Mouse (Mus musculus): Measurements from ENCODE around the gene Gm3839. TPM values are rescaled to one million over a fixed set of nuclear protein-coding genes. Genes with fewer than 3 reads are reported as not detected.
"Not testable (repeated sequence)": the region's sequence is repeated elsewhere in the genome, so short reads cannot be mapped to it uniquely, and the experiment has no call there.

Gm3839 gene
- total RNA-seq (2017): 1.3 TPM in 1 of 2 replicates, not detected in the other

GRCm38 (mm10) chr14:11356626-11357025, at the start of gene Gm3839:
Gene Gm3839 (minus strand): TSS chr14:11356726.
- not testable (repeated sequence) for ATAC-seq (replicated peaks in 1 of 2; ENCODE audit: insufficient read depth in 1 of 2, low FRiP score in 2 of 2, low TSS enrichment in 1 of 2, low read depth in 1 of 2, poor library complexity in 2 of 2, severe bottlenecking in 2 of 2)

GRCm38 (mm10) chr14:11405661-11406060, 49.1 kb upstream of the Gm3839 start:
- ATAC-seq (replicated peaks in 1 of 2; ENCODE audit: insufficient read depth in 1 of 2, low FRiP score in 2 of 2, low TSS enrichment in 1 of 2, low read depth in 1 of 2, poor library complexity in 2 of 2, severe bottlenecking in 2 of 2): no peak

- ATAC-seq (replicated peaks in 1 of 2; ENCODE audit: insufficient read depth in 1 of 2, low FRiP score in 2 of 2, low TSS enrichment in 1 of 2, low read depth in 1 of 2, poor library complexity in 2 of 2, severe bottlenecking in 2 of 2): no peak
Measured at GRCm38 (mm10) chr14:11377846-11378245, 21.3 kb upstream of the Gm3839 start.

- no peak for ATAC-seq (replicated peaks in 1 of 2; ENCODE audit: insufficient read depth in 1 of 2, low FRiP score in 2 of 2, low TSS enrichment in 1 of 2, low read depth in 1 of 2, poor library complexity in 2 of 2, severe bottlenecking in 2 of 2)
Measured at GRCm38 (mm10) chr14:11375225-11375624, 18.7 kb upstream of the Gm3839 start.

- ATAC-seq (replicated peaks in 1 of 2; ENCODE audit: insufficient read depth in 1 of 2, low FRiP score in 2 of 2, low TSS enrichment in 1 of 2, low read depth in 1 of 2, poor library complexity in 2 of 2, severe bottlenecking in 2 of 2): no peak
Measured at GRCm38 (mm10) chr14:11346086-11346485, 10.4 kb downstream of the Gm3839 start.

GRCm38 (mm10) chr14:11329993-11330392, 26.5 kb downstream of the Gm3839 start:
- ATAC-seq (replicated peaks in 1 of 2; ENCODE audit: insufficient read depth in 1 of 2, low FRiP score in 2 of 2, low TSS enrichment in 1 of 2, low read depth in 1 of 2, poor library complexity in 2 of 2, severe bottlenecking in 2 of 2): 0 out of 4 replicates have a peak, but pooled peaks of 1 of the 2 experiments have one; percentile 49

GRCm38 (mm10) chr14:11307079-11307478, 49.4 kb downstream of the Gm3839 start:
- ATAC-seq (replicated peaks in 1 of 2; ENCODE audit: insufficient read depth in 1 of 2, low FRiP score in 2 of 2, low TSS enrichment in 1 of 2, low read depth in 1 of 2, poor library complexity in 2 of 2, severe bottlenecking in 2 of 2): no peak

GRCm38 (mm10) chr14:11287956-11288355, 68.6 kb downstream of the Gm3839 start:
- ATAC-seq (replicated peaks in 1 of 2; ENCODE audit: insufficient read depth in 1 of 2, low FRiP score in 2 of 2, low TSS enrichment in 1 of 2, low read depth in 1 of 2, poor library complexity in 2 of 2, severe bottlenecking in 2 of 2): not testable (repeated sequence)

- no peak for ATAC-seq (replicated peaks in 1 of 2; ENCODE audit: insufficient read depth in 1 of 2, low FRiP score in 2 of 2, low TSS enrichment in 1 of 2, low read depth in 1 of 2, poor library complexity in 2 of 2, severe bottlenecking in 2 of 2)
Measured at GRCm38 (mm10) chr14:11257161-11257705, 99.3 kb downstream of the Gm3839 start.

GRCm38 (mm10) chr14:11248053-11248452, 108.5 kb downstream of the Gm3839 start:
- ATAC-seq (replicated peaks in 1 of 2; ENCODE audit: insufficient read depth in 1 of 2, low FRiP score in 2 of 2, low TSS enrichment in 1 of 2, low read depth in 1 of 2, poor library complexity in 2 of 2, severe bottlenecking in 2 of 2): no peak

GRCm38 (mm10) chr14:11244546-11244945, 112.0 kb downstream of the Gm3839 start:
- ATAC-seq (replicated peaks in 1 of 2; ENCODE audit: insufficient read depth in 1 of 2, low FRiP score in 2 of 2, low TSS enrichment in 1 of 2, low read depth in 1 of 2, poor library complexity in 2 of 2, severe bottlenecking in 2 of 2): no peak

GRCm38 (mm10) chr14:11232086-11232485, 124.4 kb downstream of the Gm3839 start:
- ATAC-seq (replicated peaks in 1 of 2; ENCODE audit: insufficient read depth in 1 of 2, low FRiP score in 2 of 2, low TSS enrichment in 1 of 2, low read depth in 1 of 2, poor library complexity in 2 of 2, severe bottlenecking in 2 of 2): no peak

Other genes starting within 250 kb of the Gm3839 start
- gene Fhit, start 194.7 kb downstream of the Gm3839 start, total RNA-seq (2017): 3.8 and 13.3 TPM in 2 replicates
- not detected in 2 replicates for gene Ptprg, start 196.8 kb upstream of the Gm3839 start, total RNA-seq (2017)

Data from hematopoietic stem cell, adult 5-6 weeks (primary cell).